Mouse (Mus musculus) G1E (cell line): ENCODE measurements around the gene Unc5cl.
A peak's percentile ranks its signal among the peaks of the same experiment; 100 is the strongest.

Experiments
- CTCF ChIP-seq: IDR thresholded peaks from 2 replicates; pipeline ENCODE4 v1.5.1; 2012; ENCODE audit warnings: low read depth, low read length, inconsistent platforms, mixed read lengths
- GATA1 ChIP-seq: IDR thresholded peaks from 2 replicates; pipeline ENCODE4 v1.6.1; 2012; ENCODE audit warnings: borderline replicate concordance, low read length, inconsistent platforms, mixed read lengths

DNA sequence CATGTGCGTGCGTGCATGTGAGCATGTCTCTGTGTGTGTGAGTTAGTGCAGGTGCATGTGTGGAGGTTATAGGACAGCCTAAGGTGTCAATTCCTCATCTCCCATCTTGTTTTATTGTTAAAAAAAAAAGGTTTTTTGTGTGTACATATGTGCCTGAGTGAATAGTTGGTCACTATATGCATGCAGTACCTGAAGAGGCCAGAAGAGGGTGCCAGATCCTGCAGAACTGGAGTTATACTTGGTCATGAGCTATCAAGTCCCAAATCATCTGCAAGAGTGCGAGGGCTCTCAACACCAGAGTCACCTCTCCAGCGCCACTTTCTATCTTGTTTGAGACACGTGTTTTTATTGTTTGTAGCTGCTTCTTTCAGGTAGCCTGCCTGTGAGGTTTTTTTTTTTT, 83.6 kb downstream of the Unc5cl start:
- no peak for TF ChIP-seq GATA1
- peak; percentile 50 for TF ChIP-seq CTCF
